Mouse (Mus musculus) midbrain, embryonic 11.5 days (tissue): ENCODE measurements at regions not wholly inside any gene's neighbourhood (a gene's known extent, or its start where the extent isn't known, plus 50 kb on each side); places are given as distances from the start of the nearest gene placed in this dataset.

Experiments
- ATAC-seq: fragments of 200-750 bp; cut with Nextera tagmentation; 2 replicates; pipeline ENCODE4 v1.8.0; 2017; ENCODE audit warnings: moderate TSS enrichment, moderate library complexity; ENCODE audit not compliant: low FRiP score
- DNase-seq: peaks from one replicate; pipeline ENCODE4 v3.0.0; 2015; ENCODE audit warnings: low spot score; ENCODE audit errors: missing footprints
- H3K27ac ChIP-seq: fragments of 300-500 bp; sonication (generic); 2 replicates; pipeline ENCODE4 v1.5.1; 2014; ENCODE audit warnings: low read depth, low read length
- H3K27me3 ChIP-seq: fragments of 300-500 bp; sonication (generic); 2 replicates; pipeline ENCODE4 v1.6.1; 2014; ENCODE audit warnings: mild to moderate bottlenecking, low read length, moderate library complexity, mixed read lengths; ENCODE audit not compliant: control insufficient read depth, insufficient read depth
- H3K36me3 ChIP-seq: fragments of 300-500 bp; sonication (generic); 2 replicates; pipeline ENCODE4 v1.6.1; 2014; ENCODE audit warnings: mild to moderate bottlenecking, low read length, moderate library complexity, mixed read lengths; ENCODE audit not compliant: control insufficient read depth, insufficient read depth
- H3K4me1 ChIP-seq: fragments of 300-500 bp; sonication (generic); 2 replicates; pipeline ENCODE4 v1.6.1; 2014; ENCODE audit warnings: low read length; ENCODE audit not compliant: control insufficient read depth, insufficient read depth
- H3K4me2 ChIP-seq: fragments of 300-500 bp; sonication (generic); 2 replicates; pipeline ENCODE4 v1.6.1; 2014; ENCODE audit warnings: mild to moderate bottlenecking, moderate library complexity
- H3K4me3 ChIP-seq: fragments of 300-500 bp; sonication (generic); 2 replicates; pipeline ENCODE4 v1.5.1; 2014; ENCODE audit warnings: low read depth, low read length
- H3K9ac ChIP-seq: fragments of 300-500 bp; sonication (generic); 2 replicates; pipeline ENCODE4 v1.6.1; 2014; ENCODE audit warnings: low read length
- H3K9me3 ChIP-seq: fragments of 300-500 bp; sonication (generic); 2 replicates; pipeline ENCODE4 v1.6.1; 2016; ENCODE audit warnings: low read length; ENCODE audit not compliant: control insufficient read depth
- WGBS: fragments of 180-500 bp; shearing (Covaris S2); extraction: QIAGEN DNeasy Blood & Tissue Kit; methylation state at CpG from one replicate; pipeline ENCODE4 v1.1.7; 2014; 5-methylcytosine and 5-hydroxymethylcytosine counted together

DNA sequence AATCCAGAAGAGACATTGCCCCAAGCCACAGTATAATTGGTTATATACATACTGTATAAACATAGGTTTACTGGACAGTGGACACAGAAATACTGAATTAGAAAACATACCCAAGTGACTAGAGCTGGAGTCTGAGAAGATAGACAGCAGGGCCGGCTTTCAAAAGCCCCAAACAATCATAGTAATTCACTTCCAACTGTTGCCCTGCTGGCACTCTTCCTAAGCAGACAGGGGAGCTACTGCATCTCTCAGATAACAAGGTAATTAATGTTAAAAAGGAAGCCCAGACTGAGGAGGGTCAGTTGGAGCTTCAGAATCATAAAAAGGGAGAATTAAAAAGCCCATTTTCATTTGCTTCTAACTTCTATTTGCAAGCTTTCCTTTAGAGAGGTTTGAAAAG is 764.5 kb downstream of the Vgll3 start:
- DNase-seq (no peak), ATAC-seq (no peak)
- no peak overlapping the region for H3K4me3 ChIP-seq
- no peak overlapping the region for H3K4me2 ChIP-seq
- H3K27ac ChIP-seq = no peak overlapping the region
- H3K36me3 ChIP-seq = no peaks in the 10 kb centered on the region
- H3K4me1 ChIP-seq = no peaks in the 10 kb centered on the region
- WGBS = 40% methylated on average over 1 of the region's 1 CpGs
- no peaks in the 10 kb centered on the region for H3K27me3 ChIP-seq
- no peak overlapping the region for H3K9ac ChIP-seq
- H3K9me3 ChIP-seq = no peaks in the 10 kb centered on the region

DNA sequence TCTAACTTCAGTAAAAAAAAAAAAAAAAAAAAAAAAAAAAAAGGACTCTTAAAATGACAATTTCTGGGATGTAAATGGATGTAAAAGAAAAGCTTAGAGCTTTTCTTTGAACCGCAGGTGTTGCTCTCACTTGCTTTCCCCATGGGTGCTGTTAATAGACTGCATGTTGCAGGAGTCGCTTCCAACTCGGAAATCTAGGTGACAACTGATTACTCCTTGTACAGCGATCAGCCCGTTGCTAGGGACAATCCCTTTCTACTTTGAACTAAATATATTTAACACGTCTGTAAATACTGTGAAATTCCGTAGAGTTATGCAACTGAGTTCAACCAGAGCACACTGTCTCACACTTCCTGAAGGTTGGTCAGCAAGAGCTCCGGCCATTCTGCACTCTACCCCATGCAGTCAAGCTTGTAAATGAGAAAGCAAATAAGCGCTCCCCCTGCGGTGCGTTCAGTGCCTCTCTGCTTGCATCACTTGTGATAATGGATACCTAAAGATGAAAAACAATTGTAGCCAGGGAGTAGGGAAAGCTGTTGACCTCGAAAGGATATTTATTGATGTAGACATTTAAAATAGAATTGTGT is 770.7 kb downstream of the Vgll3 start:
- DNase-seq (peak; percentile 85), ATAC-seq (peak; percentile 67; the same call in 1 of the 2 replicates)
- no peaks in the 10 kb centered on the region for H3K9me3 ChIP-seq
- H3K4me2 ChIP-seq = peak overlapping the region; percentile 25
- no peaks in the 10 kb centered on the region for H3K4me1 ChIP-seq
- no peaks in the 10 kb centered on the region for H3K36me3 ChIP-seq
- H3K9ac ChIP-seq = no peak overlapping the region
- 11% methylated on average over 12 of the region's 12 CpGs for WGBS
- H3K27ac ChIP-seq = no peak overlapping the region
- H3K4me3 ChIP-seq = no peak overlapping the region
- H3K27me3 ChIP-seq = no peaks in the 10 kb centered on the region

DNA sequence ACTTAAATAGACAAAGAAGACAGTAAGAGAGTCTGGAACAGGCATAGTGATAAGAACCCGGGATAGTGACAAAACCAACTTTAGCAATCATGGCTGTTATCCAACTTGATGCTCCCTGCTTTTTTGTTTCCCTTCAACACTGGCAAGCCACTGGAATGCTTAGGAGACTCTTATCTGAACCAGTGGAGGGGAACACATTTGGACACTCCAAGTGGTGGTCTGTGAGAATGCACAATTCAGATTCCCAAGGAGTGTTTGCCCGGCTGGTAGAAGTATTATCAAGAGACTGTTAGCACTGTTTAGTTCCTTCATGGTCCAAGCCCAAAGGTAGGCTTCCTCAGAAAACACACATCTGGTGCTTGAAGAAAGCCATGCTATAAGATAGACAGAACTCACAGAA is 787.2 kb downstream of the Vgll3 start:
- 57% methylated on average over 2 of the region's 2 CpGs for WGBS
- no peak overlapping the region for H3K4me3 ChIP-seq
- no peaks in the 10 kb centered on the region for H3K4me1 ChIP-seq
- H3K4me2 ChIP-seq = no peak overlapping the region
- H3K9me3 ChIP-seq = no peaks in the 10 kb centered on the region
- no peak for DNase-seq
- no peaks in the 10 kb centered on the region for H3K27me3 ChIP-seq
- peak; percentile 52; the same call in 1 of the 2 replicates for ATAC-seq
- no peaks in the 10 kb centered on the region for H3K36me3 ChIP-seq
- H3K27ac ChIP-seq = no peak overlapping the region
- H3K9ac ChIP-seq = no peak overlapping the region

DNA sequence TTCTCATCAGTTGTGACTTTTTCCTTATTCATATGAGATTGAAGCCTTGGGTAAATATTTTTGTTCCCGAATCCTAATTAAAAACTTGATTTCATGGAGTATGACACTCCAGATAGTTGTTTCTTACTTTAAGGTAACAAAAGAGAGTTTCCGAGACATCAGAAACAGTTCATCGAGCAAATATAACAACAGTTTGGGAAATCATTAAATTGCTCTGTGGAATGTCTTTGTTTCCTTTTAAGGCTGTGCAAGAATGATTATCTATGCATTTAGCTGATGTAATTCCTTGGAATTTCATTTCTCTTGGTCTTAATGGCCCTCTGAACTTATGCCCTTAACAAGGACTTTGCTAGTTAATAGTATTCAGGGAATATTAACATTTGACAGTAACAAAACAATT is 787.6 kb downstream of the Vgll3 start:
- Histone ChIP-seq H3K4me1 (no peaks in the 10 kb centered on the region), H3K4me3 (no peak overlapping the region), H3K27ac (no peak overlapping the region), H3K27me3 (no peaks in the 10 kb centered on the region), H3K9me3 (no peaks in the 10 kb centered on the region), H3K9ac (no peak overlapping the region), H3K4me2 (no peak overlapping the region), H3K36me3 (no peaks in the 10 kb centered on the region)
- 52% methylated on average over 3 of the region's 3 CpGs for WGBS
- no peak for DNase-seq
- ATAC-seq = no peak

DNA sequence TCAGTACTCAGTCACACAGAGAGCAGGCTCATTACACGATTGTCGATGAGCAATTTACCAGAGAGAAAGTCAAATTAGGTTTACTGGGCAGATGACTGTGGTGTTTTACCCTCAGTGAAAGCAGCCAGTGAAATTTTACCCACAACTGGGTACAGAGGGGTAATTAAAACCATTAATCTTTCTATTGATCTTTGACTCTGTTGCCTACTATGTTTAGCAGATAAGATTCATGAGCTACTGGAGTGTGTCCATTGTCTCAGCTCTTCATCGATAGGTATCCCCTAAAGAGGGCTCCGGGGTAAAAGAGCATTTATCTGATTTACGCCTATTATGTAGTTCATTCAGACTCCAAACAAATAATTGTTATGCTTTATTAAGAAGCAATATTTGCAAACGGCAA is 788.8 kb downstream of the Vgll3 start:
- H3K27ac ChIP-seq = no peak overlapping the region
- H3K4me2 ChIP-seq = no peak overlapping the region
- H3K4me1 ChIP-seq = no peaks in the 10 kb centered on the region
- no peaks in the 10 kb centered on the region for H3K36me3 ChIP-seq
- no peak overlapping the region for H3K9ac ChIP-seq
- H3K9me3 ChIP-seq = no peaks in the 10 kb centered on the region
- 47% methylated on average over 6 of the region's 6 CpGs for WGBS
- H3K4me3 ChIP-seq = no peak overlapping the region
- DNase-seq (no peak), ATAC-seq (peak; percentile 31; the same call in 1 of the 2 replicates)
- no peaks in the 10 kb centered on the region for H3K27me3 ChIP-seq
